Mouse (Mus musculus) neural tube, embryonic 13.5 days (tissue): ENCODE data around the gene Ift27. TPM values are rescaled to one million over a fixed set of nuclear protein-coding genes. Genes with fewer than 3 reads are reported as not detected.
A peak's percentile ranks its signal among the peaks of the same experiment; 100 is the strongest.

Experiments used
- ATAC-seq: fragments of 200-750 bp; cut with Nextera tagmentation; 2 replicates; pipeline ENCODE4 v1.8.0; 2017; ENCODE audit warnings: low read depth, mild to moderate bottlenecking, moderate TSS enrichment, moderate library complexity
- H3K27ac ChIP-seq: fragments of 300-500 bp; sonication (generic); replicated peaks from 2 replicates; pipeline ENCODE4 v1.5.1; 2015; ENCODE audit warnings: moderate library complexity, mild to moderate bottlenecking, inconsistent platforms
- H3K27me3 ChIP-seq: fragments of 300-500 bp; sonication (generic); 2 replicates; pipeline ENCODE4 v1.6.1; 2015; ENCODE audit warnings: mild to moderate bottlenecking, inconsistent platforms
- H3K36me3 ChIP-seq: fragments of 300-500 bp; sonication (generic); 2 replicates; pipeline ENCODE4 v1.6.1; 2015; ENCODE audit warnings: mild to moderate bottlenecking, inconsistent platforms
- H3K4me1 ChIP-seq: fragments of 300-500 bp; sonication (generic); replicated peaks from 2 replicates; pipeline ENCODE4 v1.6.1; 2015; ENCODE audit warnings: inconsistent platforms
- H3K4me2 ChIP-seq: fragments of 300-500 bp; sonication (generic); 2 replicates; pipeline ENCODE4 v1.6.1; 2015; ENCODE audit warnings: inconsistent platforms, mild to moderate bottlenecking, moderate library complexity
- H3K4me3 ChIP-seq: fragments of 300-500 bp; sonication (generic); 2 replicates; pipeline ENCODE4 v1.5.1; 2015; ENCODE audit warnings: mild to moderate bottlenecking, inconsistent platforms
- H3K9ac ChIP-seq: fragments of 300-500 bp; sonication (generic); 2 replicates; pipeline ENCODE4 v1.6.1; 2015; ENCODE audit warnings: moderate library complexity, mild to moderate bottlenecking, inconsistent platforms
- H3K9me3 ChIP-seq: fragments of 300-500 bp; sonication (generic); 2 replicates; pipeline ENCODE4 v1.6.1; 2016; ENCODE audit warnings: inconsistent platforms
- WGBS: fragments of 180-500 bp; shearing (Covaris S2); methylation state at CpG from one replicate; pipeline ENCODE4 v1.1.7; 2015; 5-methylcytosine and 5-hydroxymethylcytosine counted together
- polyA plus RNA-seq: library from polyadenylated mRNA; unstranded; fragments of >200 nt; fragmentation: Nextera tagmentation; extraction: Ambion mirVana; gene quantifications from 2 replicates; pipeline ENCODE4 v1.2.1, GENCODE M21; 2015

The Ift27 gene
- 88.5 and 96.9 TPM in 2 replicates for polyA plus RNA-seq

DNA sequence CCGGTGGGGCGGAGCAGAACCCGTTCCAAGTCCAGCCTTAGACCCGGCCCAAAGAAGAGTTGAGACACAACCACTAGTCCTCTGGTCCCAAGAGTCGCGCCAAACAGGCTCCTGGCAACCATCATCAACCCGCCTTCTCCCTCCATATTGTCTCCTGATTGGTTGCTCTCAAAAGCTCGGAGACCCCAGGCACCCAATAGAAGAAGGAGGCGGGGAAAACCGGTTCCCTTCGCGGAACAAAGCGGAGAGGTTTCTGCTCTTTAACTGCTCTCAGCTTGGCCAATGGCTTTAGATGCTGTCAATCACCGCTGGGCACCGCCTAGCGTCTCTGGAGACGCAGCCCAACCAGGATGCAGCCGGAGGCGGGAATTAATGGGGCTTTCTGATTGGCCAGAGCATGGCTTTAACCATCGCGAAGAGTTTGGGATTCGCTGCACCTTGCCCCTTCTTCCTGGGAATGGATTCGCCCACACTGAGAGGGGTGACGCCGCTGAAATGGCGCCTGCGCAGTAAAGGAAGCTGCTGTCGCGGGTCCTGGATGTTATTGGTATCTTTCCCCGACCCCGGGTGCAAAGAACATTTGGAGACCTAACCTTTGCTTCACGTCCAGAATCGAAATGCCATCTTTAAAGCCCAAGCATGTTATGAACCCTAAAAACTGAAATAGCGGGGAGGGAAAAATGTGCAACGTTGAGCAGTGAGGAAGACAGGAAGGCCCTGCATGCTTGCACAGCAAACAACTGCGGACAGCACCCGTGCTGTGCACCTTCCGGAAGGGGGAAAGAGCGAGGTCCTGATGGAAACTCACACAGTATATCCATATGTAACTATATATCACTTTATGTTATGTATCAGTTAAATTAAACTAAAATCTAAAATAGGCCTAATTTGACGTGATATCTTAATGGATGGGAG lies at the start of gene Ift27:
Gene Ift27, minus strand, starts transcription at position 136 of the 915 bp plus-strand sequence.
- peak; percentile 96 for ATAC-seq
- H3K9ac ChIP-seq: peak within 1 kb of the TSS; percentile 78
- H3K27ac ChIP-seq: peak within 1 kb of the TSS; percentile 87
- H3K36me3 ChIP-seq: no peaks in the 10 kb centered on the region
- no peaks in the 10 kb centered on the region for H3K27me3 ChIP-seq
- H3K4me3 ChIP-seq: peak within 1 kb of the TSS; percentile 53
- H3K9me3 ChIP-seq: no peaks in the 10 kb centered on the region
- peaks cover 52% of the 10 kb centered on the region for H3K4me1 ChIP-seq
- under 1% methylated on average over 40 of the region's 40 CpGs for WGBS
- peak within 1 kb of the TSS; percentile 83 for H3K4me2 ChIP-seq

DNA sequence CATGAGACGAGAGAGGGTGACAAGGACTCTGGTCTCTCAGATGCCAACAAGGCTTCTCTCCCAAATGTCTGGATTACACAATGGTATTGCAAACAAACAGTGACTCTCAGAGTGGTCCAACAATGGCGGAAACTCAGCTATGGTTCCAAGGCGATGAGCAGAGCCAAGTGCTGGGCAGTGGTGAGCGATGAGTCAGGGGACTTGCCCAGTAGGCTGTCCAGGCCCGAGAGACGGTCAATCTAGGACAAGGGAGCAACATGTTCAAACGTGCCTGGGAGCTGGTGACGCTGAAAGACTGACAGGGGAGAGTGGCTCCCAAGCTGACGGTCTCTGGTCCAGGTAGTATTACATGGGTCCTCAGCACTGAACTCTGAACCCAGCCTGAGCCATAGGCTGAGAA lies 41.4 kb upstream of the Ift27 start:
- no peak overlapping the region for H3K9ac ChIP-seq
- no peak overlapping the region for H3K27ac ChIP-seq
- no peak overlapping the region for H3K4me2 ChIP-seq
- 0 out of 2 replicates have a peak, but pooled peaks cover under 1% of the 10 kb centered on the region for H3K9me3 ChIP-seq
- no peak overlapping the region for H3K4me3 ChIP-seq
- H3K27me3 ChIP-seq: peaks cover 4% of the 10 kb centered on the region
- WGBS: 87% methylated on average over 9 of the region's 9 CpGs
- H3K36me3 ChIP-seq: no peaks in the 10 kb centered on the region
- no peak for ATAC-seq
- no peaks in the 10 kb centered on the region for H3K4me1 ChIP-seq

DNA sequence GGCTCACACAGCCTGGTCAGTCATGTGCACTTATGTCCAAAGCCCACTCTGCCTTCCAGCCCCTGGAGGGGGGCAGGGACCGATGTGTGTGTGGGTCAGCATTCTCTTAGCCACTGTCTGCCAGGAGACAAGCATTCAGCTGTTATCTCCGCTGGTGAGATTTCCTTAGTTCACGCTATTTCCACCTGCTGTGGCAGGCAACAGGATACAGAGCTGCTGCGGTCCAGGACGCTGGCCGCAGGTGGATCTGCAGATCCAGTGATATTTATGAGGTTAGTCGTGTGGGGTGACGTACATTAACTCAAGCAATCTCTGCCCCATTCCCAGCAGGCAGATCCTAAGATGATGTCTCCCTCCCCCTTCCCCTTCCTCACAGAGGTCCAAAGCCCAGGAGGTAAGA lies 37.5 kb upstream of the Ift27 start:
- Histone ChIP-seq H3K27me3 (0 out of 2 replicates have a peak, but pooled peaks cover 2% of the 10 kb centered on the region), H3K9me3 (peaks cover 13% of the 10 kb centered on the region; the same call in 1 of the 2 replicates), H3K36me3 (no peaks in the 10 kb centered on the region), H3K4me3 (no peak overlapping the region), H3K4me2 (no peak overlapping the region), H3K27ac (no peak overlapping the region), H3K9ac (no peak overlapping the region), H3K4me1 (no peaks in the 10 kb centered on the region)
- WGBS: 82% methylated on average over 8 of the region's 8 CpGs
- no peak for ATAC-seq

DNA sequence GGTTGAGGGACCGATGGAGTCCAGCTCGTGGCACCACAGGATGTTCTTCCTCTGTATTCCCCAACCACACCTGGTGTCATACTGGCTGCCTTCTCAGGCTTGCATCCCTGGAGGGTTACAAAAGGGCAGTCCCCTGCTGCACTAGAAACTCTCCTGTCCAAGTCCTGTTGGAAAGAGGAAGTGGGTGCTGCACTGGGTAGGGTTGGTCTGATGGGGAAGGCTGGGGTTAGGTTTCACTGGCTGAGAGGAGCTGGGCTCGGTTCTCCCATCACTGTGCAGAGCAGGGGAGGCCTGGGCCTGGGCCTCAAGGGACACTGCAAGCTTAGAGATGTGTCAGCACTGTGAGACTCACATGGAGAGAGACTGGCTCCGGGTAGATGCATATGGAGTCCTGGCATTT lies 36.3 kb upstream of the Ift27 start:
- Histone ChIP-seq H3K9ac (no peak overlapping the region), H3K4me1 (0 out of 2 replicates have a peak, but pooled peaks cover 4% of the 10 kb centered on the region), H3K27ac (no peak overlapping the region), H3K27me3 (peaks cover 11% of the 10 kb centered on the region), H3K4me3 (no peak overlapping the region), H3K9me3 (peaks cover 13% of the 10 kb centered on the region; the same call in 1 of the 2 replicates), H3K36me3 (no peaks in the 10 kb centered on the region), H3K4me2 (no peak overlapping the region)
- 86% methylated on average over 4 of the region's 4 CpGs for WGBS
- ATAC-seq: no peak

DNA sequence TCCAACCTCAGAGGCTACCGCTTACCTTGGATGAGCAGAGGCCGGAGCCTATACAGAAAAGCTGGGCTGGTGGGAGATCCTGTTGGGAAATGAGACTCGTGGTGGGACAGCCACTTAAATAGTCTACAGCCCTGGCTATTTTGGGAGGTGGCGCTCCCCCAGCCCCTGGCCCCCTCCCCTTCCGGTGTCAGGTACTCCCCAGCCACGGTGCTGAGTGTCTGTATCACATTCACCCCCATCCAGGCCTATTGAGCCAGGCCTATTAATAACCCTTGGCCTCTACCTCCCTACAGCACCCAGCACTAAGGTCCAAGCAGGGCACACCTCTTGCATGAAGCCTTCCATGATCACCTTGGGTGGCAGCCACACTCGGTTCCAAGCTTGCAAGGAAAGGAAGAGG lies 32.4 kb upstream of the Ift27 start, which contains the start of gene Pvalb:
Gene Pvalb, minus strand, starts transcription at position 89 of the 400 bp plus-strand sequence.
- Histone ChIP-seq H3K9ac (no peak within 1 kb of the TSS), H3K27me3 (peaks cover 50% of the 10 kb centered on the region), H3K27ac (no peak within 1 kb of the TSS), H3K36me3 (no peaks in the 10 kb centered on the region), H3K9me3 (peaks cover 13% of the 10 kb centered on the region; the same call in 1 of the 2 replicates), H3K4me1 (peaks cover 17% of the 10 kb centered on the region), H3K4me2 (no peak within 1 kb of the TSS), H3K4me3 (no peak within 1 kb of the TSS)
- 89% methylated on average over 7 of the region's 7 CpGs for WGBS
- ATAC-seq: no peak

DNA sequence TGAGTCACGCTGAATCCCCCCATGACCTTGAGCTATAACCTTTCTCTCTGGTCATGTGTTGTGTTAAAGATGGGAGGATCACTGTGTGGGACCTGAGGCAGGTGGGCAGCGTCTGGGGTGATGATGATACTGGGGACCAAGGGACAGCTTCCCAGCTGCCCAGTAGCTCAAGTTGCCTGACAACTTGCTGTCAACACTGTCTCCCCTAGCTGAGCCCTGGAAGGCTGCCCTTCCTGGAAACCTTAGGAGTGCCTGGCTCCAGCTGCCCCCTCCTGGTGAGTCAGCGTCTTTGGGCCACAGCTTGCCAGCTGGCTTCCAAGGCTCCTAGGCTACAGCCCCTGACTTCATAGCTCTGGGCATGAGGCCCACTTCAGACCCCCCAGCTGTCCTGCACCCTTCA lies 31.3 kb upstream of the Ift27 start:
- peaks cover 58% of the 10 kb centered on the region for H3K27me3 ChIP-seq
- H3K4me1 ChIP-seq: peaks cover 17% of the 10 kb centered on the region
- no peak overlapping the region for H3K27ac ChIP-seq
- peaks cover 12% of the 10 kb centered on the region; the same call in 1 of the 2 replicates for H3K9me3 ChIP-seq
- H3K9ac ChIP-seq: no peak overlapping the region
- ATAC-seq: 0 out of 2 replicates have a peak, but pooled peaks have one; percentile 46
- no peak overlapping the region for H3K4me2 ChIP-seq
- no peak overlapping the region for H3K4me3 ChIP-seq
- H3K36me3 ChIP-seq: no peaks in the 10 kb centered on the region
- 41% methylated on average over 3 of the region's 3 CpGs for WGBS

DNA sequence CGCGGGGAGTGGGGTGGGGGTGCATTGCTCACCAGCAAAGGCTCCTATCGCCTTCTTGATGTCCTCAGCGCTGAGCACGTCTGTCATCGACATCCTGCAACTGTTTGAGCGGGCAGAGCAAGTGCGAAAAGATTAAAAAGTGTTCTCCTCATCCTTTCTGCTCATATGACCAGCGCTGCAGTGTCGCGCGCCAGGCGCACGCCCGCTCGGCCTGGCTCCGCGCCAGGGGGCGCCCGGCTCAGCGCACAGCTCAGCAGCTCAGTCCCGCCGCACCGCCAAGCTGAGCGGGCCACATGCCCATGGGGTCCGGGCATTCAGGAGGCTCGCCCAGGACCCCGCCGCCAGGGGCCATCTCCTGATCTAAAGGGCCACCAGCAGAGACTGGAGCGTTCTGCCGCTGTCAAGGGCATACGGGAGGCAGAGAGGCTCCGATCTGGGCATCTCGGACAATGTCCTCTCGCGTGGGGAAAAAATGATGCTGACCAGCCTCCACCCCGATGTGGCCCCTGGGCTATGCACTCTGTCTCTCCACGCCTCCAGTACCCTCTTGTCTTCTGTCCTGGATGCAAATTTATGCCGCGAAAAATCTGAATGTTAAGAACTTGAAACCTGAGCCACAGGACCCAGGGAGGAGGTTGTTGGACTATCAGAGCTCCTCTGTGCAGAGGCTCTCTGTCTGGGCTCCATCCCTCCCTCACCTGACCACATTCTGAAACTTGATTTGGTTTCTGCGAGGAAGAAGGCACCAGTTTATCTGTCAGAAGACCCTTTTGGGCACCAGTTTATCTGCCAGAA lies 30.3 kb upstream of the Ift27 start:
- WGBS: 2% methylated on average over 41 of the region's 41 CpGs
- no peaks in the 10 kb centered on the region for H3K36me3 ChIP-seq
- peak overlapping the region; percentile 38 for H3K4me3 ChIP-seq
- peak; percentile 86 for ATAC-seq
- peak overlapping the region; percentile 69 for H3K4me2 ChIP-seq
- H3K9ac ChIP-seq: peak overlapping the region; percentile 64
- H3K27me3 ChIP-seq: peaks cover 59% of the 10 kb centered on the region
- H3K9me3 ChIP-seq: peaks cover 7% of the 10 kb centered on the region; the same call in 1 of the 2 replicates
- H3K27ac ChIP-seq: no peak overlapping the region
- peaks cover 17% of the 10 kb centered on the region for H3K4me1 ChIP-seq

DNA sequence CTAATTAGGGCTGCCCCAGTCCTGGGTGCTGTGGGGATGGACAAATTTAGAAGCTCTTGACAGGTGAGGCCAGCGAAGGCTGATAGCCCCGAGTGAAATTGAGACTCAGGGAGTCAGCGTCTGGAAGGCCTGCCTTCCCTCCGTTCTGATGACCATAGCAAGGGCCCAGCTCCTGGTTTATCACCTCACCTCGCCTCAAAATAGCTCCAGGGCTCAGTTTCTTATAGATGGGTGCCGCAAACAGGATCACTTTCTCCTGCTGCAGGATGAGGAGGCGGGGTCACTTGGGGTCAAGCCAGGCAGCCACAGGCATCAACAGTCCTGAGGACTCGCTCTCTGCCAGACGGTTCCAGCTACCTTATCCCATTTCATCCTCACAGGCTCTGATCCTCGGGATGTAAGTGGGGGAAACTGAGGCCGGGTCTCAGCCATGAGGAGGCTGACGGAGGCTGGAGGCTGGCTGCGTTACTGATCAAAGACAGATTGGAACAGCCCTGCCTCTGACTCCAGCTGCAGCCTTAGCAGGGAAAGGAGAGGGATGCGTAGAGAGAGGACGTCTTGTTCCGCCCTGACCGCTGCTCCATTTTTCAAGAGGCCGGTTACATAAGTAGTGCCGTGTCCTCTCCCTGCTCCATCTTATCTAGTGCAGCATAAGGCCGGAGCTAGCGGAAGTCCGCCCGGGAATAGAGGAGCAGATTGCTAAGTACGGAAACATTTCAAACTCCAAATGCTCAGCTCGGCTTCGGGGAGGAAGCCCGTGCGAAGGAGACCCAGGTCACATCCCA lies 21.4 kb upstream of the Ift27 start:
- H3K4me1 ChIP-seq: no peaks in the 10 kb centered on the region
- H3K36me3 ChIP-seq: no peaks in the 10 kb centered on the region
- ATAC-seq: no peak

DNA sequence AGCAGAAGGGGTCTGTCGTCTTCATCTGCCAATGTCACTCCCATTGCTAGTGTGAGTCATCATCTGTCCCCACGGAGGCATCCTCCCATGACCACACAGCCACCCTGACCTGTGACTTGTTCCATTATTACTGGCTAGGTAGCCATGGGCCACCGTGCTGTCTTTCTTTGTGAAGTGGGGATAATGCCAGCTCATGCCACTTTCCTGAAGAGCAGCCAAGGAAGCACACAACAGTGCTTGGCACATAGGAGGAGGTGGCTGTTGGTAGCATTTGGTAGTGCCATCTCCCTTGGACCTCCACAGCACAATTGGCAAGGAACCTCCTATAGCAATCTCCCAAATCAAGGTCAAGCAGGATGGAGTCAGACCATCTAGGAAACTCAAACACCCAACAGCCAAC lies 20.4 kb upstream of the Ift27 start:
- Histone ChIP-seq H3K4me2 (no peak overlapping the region), H3K27me3 (peaks cover 18% of the 10 kb centered on the region), H3K4me3 (no peak overlapping the region), H3K9me3 (no peaks in the 10 kb centered on the region), H3K4me1 (no peaks in the 10 kb centered on the region), H3K27ac (no peak overlapping the region), H3K36me3 (no peaks in the 10 kb centered on the region), H3K9ac (no peak overlapping the region)
- WGBS: 74% methylated on average over 3 of the region's 3 CpGs
- ATAC-seq: no peak

More for the DNA sequence above, 21.4 kb upstream of the Ift27 start:
- H3K9ac ChIP-seq: no peak overlapping the region
- H3K4me2 ChIP-seq: no peak overlapping the region
- no peak overlapping the region for H3K4me3 ChIP-seq
- 79% methylated on average over 28 of the region's 28 CpGs for WGBS
- H3K9me3 ChIP-seq: no peaks in the 10 kb centered on the region
- H3K27ac ChIP-seq: no peak overlapping the region
- peaks cover 19% of the 10 kb centered on the region for H3K27me3 ChIP-seq

DNA sequence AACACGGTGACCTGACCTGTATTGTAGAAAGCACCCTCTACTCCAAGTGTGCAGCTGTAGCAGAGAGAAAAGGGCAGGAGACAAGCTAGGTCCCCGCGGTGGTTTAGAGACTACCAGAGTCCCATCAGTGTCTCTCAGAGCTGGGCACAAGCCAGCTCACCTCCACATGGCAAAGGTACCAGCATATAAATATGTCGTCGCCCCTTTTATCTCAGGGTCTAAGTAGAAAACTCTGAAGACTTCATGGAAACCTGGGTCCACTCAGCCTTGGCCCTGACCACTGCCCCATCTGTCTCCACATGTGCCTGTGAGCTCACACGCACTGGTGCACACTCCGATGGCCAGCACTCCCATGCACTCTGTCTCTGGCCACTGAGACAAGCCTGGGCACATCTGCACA lies 15.7 kb upstream of the Ift27 start:
- no peaks in the 10 kb centered on the region for H3K9me3 ChIP-seq
- no peak overlapping the region for H3K4me2 ChIP-seq
- H3K4me3 ChIP-seq: no peak overlapping the region
- no peak overlapping the region for H3K9ac ChIP-seq
- no peak for ATAC-seq
- WGBS: 94% methylated on average over 7 of the region's 7 CpGs
- no peaks in the 10 kb centered on the region for H3K27me3 ChIP-seq
- no peaks in the 10 kb centered on the region for H3K36me3 ChIP-seq
- H3K4me1 ChIP-seq: peaks cover 7% of the 10 kb centered on the region; the same call in 1 of the 2 replicates
- H3K27ac ChIP-seq: no peak overlapping the region

DNA sequence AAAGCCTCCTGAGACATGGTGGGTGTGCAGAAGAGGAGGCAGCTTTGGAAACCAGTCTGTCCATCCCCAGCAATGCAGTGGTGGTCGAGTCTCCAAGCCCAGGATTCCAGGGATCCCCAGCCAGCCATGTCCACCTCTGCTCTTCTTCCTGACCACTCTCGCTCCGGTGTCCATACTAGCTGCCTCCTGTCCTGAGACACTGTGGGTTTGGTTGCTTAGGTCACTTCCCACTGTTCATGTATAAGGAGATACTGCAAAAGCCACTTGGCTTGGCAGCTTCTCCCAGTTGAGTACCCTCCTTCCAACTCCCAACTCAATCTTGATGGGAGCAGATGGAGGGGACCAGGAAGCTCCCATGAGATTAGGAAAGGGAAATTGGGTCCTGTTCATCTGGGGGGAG lies 14.6 kb upstream of the Ift27 start:
- ATAC-seq: no peak
- no peak overlapping the region for H3K4me3 ChIP-seq
- H3K27me3 ChIP-seq: peaks cover 4% of the 10 kb centered on the region; the same call in 1 of the 2 replicates
- no peak overlapping the region for H3K4me2 ChIP-seq
- H3K4me1 ChIP-seq: peaks cover 9% of the 10 kb centered on the region; the same call in 1 of the 2 replicates
- H3K36me3 ChIP-seq: no peaks in the 10 kb centered on the region
- H3K9ac ChIP-seq: no peak overlapping the region
- no peak overlapping the region for H3K27ac ChIP-seq
- 79% methylated on average over 3 of the region's 3 CpGs for WGBS
- H3K9me3 ChIP-seq: no peaks in the 10 kb centered on the region
